Mouse (Mus musculus): ENCODE measurements around the gene Oscp1. TPM values are rescaled to one million over a fixed set of nuclear protein-coding genes. Genes with fewer than 3 reads are reported as not detected.

The Oscp1 gene
- total RNA-seq (2014; rRNA removed) (0.37 and 0.74 TPM in 2 replicates), polyA plus RNA-seq (2012; rRNA removed) (0.20 TPM in 1 of 2 replicates, not detected in the other)

- H3K27ac ChIP-seq (replicated peaks; ENCODE audit: insufficient read depth, low read depth, low read length): no peak within 1 kb of the TSS
- DNase-seq (ENCODE audit: extremely low read depth, low read depth, low spot score): peak; percentile 75
- TF ChIP-seq CTCF (IDR thresholded peaks at IDR 0.05; ENCODE audit: low read depth, low read length): no peak
- no peak for TF ChIP-seq POLR2A (IDR thresholded peaks at IDR 0.05; ENCODE audit: extremely low read depth, insufficient read depth, low read length)
- peak within 1 kb of the TSS; percentile 16; the same call in 1 of the 2 replicates for H3K9ac ChIP-seq (ENCODE audit: low read depth, low read length)
- 0 out of 2 replicates have a peak, but pooled peaks cover 2% of the 10 kb centered on the region for H3K4me1 ChIP-seq (ENCODE audit: control insufficient read depth, insufficient read depth, low read length)
- no peaks in the 10 kb centered on the region for H3K27me3 ChIP-seq (ENCODE audit: control insufficient read depth, insufficient read depth, low read length)
- WGBS: 2% methylated on average over 57 of the region's 57 CpGs
- H3K79me2 ChIP-seq (ENCODE audit: control insufficient read depth, insufficient read depth, low read length): no peaks in the 10 kb centered on the region
- peaks cover 14% of the 10 kb centered on the region for H3K36me3 ChIP-seq (ENCODE audit: control insufficient read depth, insufficient read depth, low read length)
- peak within 1 kb of the TSS; percentile 52 for H3K4me3 ChIP-seq (ENCODE audit: insufficient read depth, low read depth, low read length)
These were observed at the start of gene Oscp1 for GRCm38 (mm10) chr4:126058134-126058996. TSS of gene Oscp1 (plus strand) at chr4:126058565.

GRCm38 (mm10) chr4:126017676-126018332 is 40.6 kb upstream of the Oscp1 start:
- H3K4me3 ChIP-seq (ENCODE audit: insufficient read depth, low read depth, low read length): no peak overlapping the region
- DNase-seq (ENCODE audit: extremely low read depth, low read depth, low spot score): peak; percentile 50

DNA sequence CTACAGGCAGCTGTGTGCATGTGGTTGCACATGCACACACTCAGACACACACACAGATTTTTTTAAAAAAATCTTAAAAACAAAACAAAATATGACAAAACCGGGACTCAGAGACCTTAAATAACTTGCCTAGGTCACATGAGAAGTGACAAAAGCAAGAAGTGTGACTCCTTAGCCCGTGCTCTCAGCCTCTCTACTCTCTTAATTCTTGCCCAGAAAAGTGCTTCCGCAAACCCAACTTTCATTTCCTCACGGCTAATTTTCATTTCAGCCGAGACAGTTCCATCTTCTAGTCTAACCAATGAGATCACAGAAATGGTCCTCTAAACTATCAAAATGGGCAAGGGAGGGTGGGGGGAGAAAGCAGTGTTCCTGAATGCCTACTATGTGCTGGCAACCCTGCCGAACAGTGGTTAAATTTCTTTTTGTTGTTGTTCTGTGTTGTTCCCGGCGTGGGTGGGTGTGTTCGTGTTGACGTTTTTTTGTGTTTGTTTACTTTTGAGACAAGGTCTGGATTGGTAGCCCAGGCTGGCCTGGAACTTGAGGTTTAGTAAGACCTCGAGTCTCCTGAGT is 39.3 kb upstream of the Oscp1 start:
- H3K27ac ChIP-seq (replicated peaks; ENCODE audit: insufficient read depth, low read depth, low read length): no peak overlapping the region
- H3K4me3 ChIP-seq (ENCODE audit: insufficient read depth, low read depth, low read length): no peak overlapping the region
- H3K27me3 ChIP-seq (ENCODE audit: control insufficient read depth, insufficient read depth, low read length): no peaks in the 10 kb centered on the region
- WGBS: 85% methylated on average over 11 of the region's 11 CpGs
- TF ChIP-seq CTCF (IDR thresholded peaks at IDR 0.05; ENCODE audit: low read depth, low read length): no peak
- no peak for TF ChIP-seq POLR2A (IDR thresholded peaks at IDR 0.05; ENCODE audit: extremely low read depth, insufficient read depth, low read length)
- no peaks in the 10 kb centered on the region for H3K36me3 ChIP-seq (ENCODE audit: control insufficient read depth, insufficient read depth, low read length)
- DNase-seq (ENCODE audit: extremely low read depth, low read depth, low spot score): peak; percentile 43
- no peaks in the 10 kb centered on the region for H3K79me2 ChIP-seq (ENCODE audit: control insufficient read depth, insufficient read depth, low read length)
- peaks cover 4% of the 10 kb centered on the region; the same call in 1 of the 2 replicates for H3K4me1 ChIP-seq (ENCODE audit: control insufficient read depth, insufficient read depth, low read length)
- no peak overlapping the region for H3K9ac ChIP-seq (ENCODE audit: low read depth, low read length)

More at GRCm38 (mm10) chr4:126017676-126018332, 40.6 kb upstream of the Oscp1 start:
- TF ChIP-seq CTCF (IDR thresholded peaks at IDR 0.05; ENCODE audit: low read depth, low read length) (no peak), POLR2A (IDR thresholded peaks at IDR 0.05; ENCODE audit: extremely low read depth, insufficient read depth, low read length) (no peak)
- H3K36me3 ChIP-seq (ENCODE audit: control insufficient read depth, insufficient read depth, low read length): no peaks in the 10 kb centered on the region
- WGBS: 44% methylated on average over 7 of the region's 7 CpGs
- H3K4me1 ChIP-seq (ENCODE audit: control insufficient read depth, insufficient read depth, low read length): peaks cover 4% of the 10 kb centered on the region; the same call in 1 of the 2 replicates
- no peak overlapping the region for H3K9ac ChIP-seq (ENCODE audit: low read depth, low read length)
- no peak overlapping the region for H3K27ac ChIP-seq (replicated peaks; ENCODE audit: insufficient read depth, low read depth, low read length)
- H3K27me3 ChIP-seq (ENCODE audit: control insufficient read depth, insufficient read depth, low read length): no peaks in the 10 kb centered on the region
- no peaks in the 10 kb centered on the region for H3K79me2 ChIP-seq (ENCODE audit: control insufficient read depth, insufficient read depth, low read length)

DNA sequence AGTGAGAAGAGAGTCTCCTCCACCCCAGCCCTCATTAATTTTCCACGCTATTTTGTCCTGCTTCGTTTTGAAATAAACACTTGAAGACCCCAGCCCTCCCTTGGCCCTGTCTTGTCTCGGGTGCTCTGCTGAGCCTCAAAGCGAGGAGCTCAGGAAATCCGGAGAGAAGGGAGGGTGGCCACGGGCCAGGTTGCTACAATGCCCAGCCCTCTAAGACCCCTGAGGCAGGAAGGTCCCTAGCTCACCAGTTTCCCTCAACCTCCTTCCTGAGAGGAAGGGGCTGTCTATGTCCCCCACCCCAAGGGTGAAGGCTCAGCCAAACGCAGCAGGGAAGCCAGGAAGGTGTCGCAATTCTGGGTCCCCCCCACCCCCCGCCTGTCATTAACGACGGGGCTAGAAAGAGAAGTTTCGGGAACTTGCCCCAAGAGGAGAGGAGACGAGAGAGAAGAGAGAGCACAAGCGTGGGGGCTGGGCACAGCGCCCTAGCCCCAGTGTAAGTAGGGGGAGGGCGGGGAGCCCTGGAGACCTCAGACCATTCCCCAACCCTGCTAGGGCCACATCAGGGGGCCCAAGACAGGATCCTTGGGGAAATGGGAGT is 34.0 kb upstream of the Oscp1 start, which contains the start of gene Csf3r:
Gene Csf3r, plus strand, starts transcription at position 248 of the 598 bp plus-strand sequence.
- Histone ChIP-seq H3K27me3 (ENCODE audit: control insufficient read depth, insufficient read depth, low read length) (no peaks in the 10 kb centered on the region), H3K4me1 (ENCODE audit: control insufficient read depth, insufficient read depth, low read length) (no peaks in the 10 kb centered on the region), H3K79me2 (ENCODE audit: control insufficient read depth, insufficient read depth, low read length) (no peaks in the 10 kb centered on the region), H3K36me3 (ENCODE audit: control insufficient read depth, insufficient read depth, low read length) (no peaks in the 10 kb centered on the region), H3K27ac (replicated peaks; ENCODE audit: insufficient read depth, low read depth, low read length) (0 out of 2 replicates have a peak within 1 kb of the TSS, but pooled peaks have one; percentile 45), H3K9ac (ENCODE audit: low read depth, low read length) (no peak within 1 kb of the TSS; the same call in 1 of the 2 replicates), H3K4me3 (ENCODE audit: insufficient read depth, low read depth, low read length) (peak within 1 kb of the TSS; percentile 22)
- no peak for DNase-seq (ENCODE audit: extremely low read depth, low read depth, low spot score)
- 52% methylated on average over 16 of the region's 16 CpGs for WGBS
- TF ChIP-seq CTCF (IDR thresholded peaks at IDR 0.05; ENCODE audit: low read depth, low read length) (no peak), POLR2A (IDR thresholded peaks at IDR 0.05; ENCODE audit: extremely low read depth, insufficient read depth, low read length) (no peak)

- Histone ChIP-seq H3K27me3 (ENCODE audit: control insufficient read depth, insufficient read depth, low read length) (no peaks in the 10 kb centered on the region), H3K4me1 (ENCODE audit: control insufficient read depth, insufficient read depth, low read length) (no peaks in the 10 kb centered on the region), H3K79me2 (ENCODE audit: control insufficient read depth, insufficient read depth, low read length) (no peaks in the 10 kb centered on the region), H3K4me3 (ENCODE audit: insufficient read depth, low read depth, low read length) (no peak overlapping the region), H3K36me3 (ENCODE audit: control insufficient read depth, insufficient read depth, low read length) (no peaks in the 10 kb centered on the region), H3K27ac (replicated peaks; ENCODE audit: insufficient read depth, low read depth, low read length) (no peak overlapping the region), H3K9ac (ENCODE audit: low read depth, low read length) (no peak overlapping the region)
- WGBS: 82% methylated on average over 5 of the region's 5 CpGs
- no peak for TF ChIP-seq POLR2A (IDR thresholded peaks at IDR 0.05; ENCODE audit: extremely low read depth, insufficient read depth, low read length)
- no peak for TF ChIP-seq CTCF (IDR thresholded peaks at IDR 0.05; ENCODE audit: low read depth, low read length)
- DNase-seq (ENCODE audit: extremely low read depth, low read depth, low spot score): no peak
These were observed 32.6 kb upstream of the Oscp1 start for GRCm38 (mm10) chr4:126025801-126026200.

All from liver, adult 2 months (tissue).